Mouse (Mus musculus) bone marrow, adult 2 months (tissue): ENCODE data around the gene Timm8a2. TPM values are rescaled to one million over a fixed set of nuclear protein-coding genes. Genes with fewer than 3 reads are reported as not detected.

Experiments used
- H3K27ac ChIP-seq: fragments of 200-500 bp; 2 replicates; pipeline ENCODE4 v1.5.1; 2012; ENCODE audit warnings: low read depth, mild to moderate bottlenecking, control low read depth, inconsistent platforms, low read length; ENCODE audit not compliant: control insufficient read depth, poor library complexity, insufficient read depth
- H3K4me1 ChIP-seq: fragments of 200-500 bp; 2 replicates; pipeline ENCODE4 v1.6.1; 2011; ENCODE audit warnings: low read length; ENCODE audit not compliant: control insufficient read depth, insufficient read depth
- H3K4me3 ChIP-seq: fragments of 200-500 bp; replicated peaks from 2 replicates; pipeline ENCODE3; 2011; ENCODE audit warnings: mild to moderate bottlenecking, low read depth, low read length, control low read depth; ENCODE audit not compliant: control insufficient read depth
- CTCF ChIP-seq: fragments of 200-500 bp; IDR thresholded peaks from 2 replicates; pipeline ENCODE4 v1.5.1; 2011; ENCODE audit warnings: low read length, control low read depth; ENCODE audit not compliant: control insufficient read depth, insufficient read depth
- POLR2A ChIP-seq: fragments of 200-500 bp; IDR thresholded peaks from 2 replicates; pipeline ENCODE4 v1.6.1; 2011; ENCODE audit warnings: low read depth, mild to moderate bottlenecking, control low read depth, low read length, borderline replicate concordance; ENCODE audit not compliant: control insufficient read depth
- WGBS: fragments of 180-500 bp; shearing (Covaris S2); methylation state at CpG from one replicate; pipeline ENCODE4 v1.1.7; 2018; 5-methylcytosine and 5-hydroxymethylcytosine counted together
- polyA plus RNA-seq: library from polyadenylated mRNA; stranded (reverse); fragments of >200 nt; gene quantifications from 2 replicates; pipeline ENCODE4 v1.2.4, GENCODE M21; 2011; ENCODE audit warnings: low replicate concordance; ENCODE audit not compliant: missing spikeins, insufficient read depth, insufficient read length

Timm8a2 gene
- polyA plus RNA-seq, 1 experiment: not detected

DNA sequence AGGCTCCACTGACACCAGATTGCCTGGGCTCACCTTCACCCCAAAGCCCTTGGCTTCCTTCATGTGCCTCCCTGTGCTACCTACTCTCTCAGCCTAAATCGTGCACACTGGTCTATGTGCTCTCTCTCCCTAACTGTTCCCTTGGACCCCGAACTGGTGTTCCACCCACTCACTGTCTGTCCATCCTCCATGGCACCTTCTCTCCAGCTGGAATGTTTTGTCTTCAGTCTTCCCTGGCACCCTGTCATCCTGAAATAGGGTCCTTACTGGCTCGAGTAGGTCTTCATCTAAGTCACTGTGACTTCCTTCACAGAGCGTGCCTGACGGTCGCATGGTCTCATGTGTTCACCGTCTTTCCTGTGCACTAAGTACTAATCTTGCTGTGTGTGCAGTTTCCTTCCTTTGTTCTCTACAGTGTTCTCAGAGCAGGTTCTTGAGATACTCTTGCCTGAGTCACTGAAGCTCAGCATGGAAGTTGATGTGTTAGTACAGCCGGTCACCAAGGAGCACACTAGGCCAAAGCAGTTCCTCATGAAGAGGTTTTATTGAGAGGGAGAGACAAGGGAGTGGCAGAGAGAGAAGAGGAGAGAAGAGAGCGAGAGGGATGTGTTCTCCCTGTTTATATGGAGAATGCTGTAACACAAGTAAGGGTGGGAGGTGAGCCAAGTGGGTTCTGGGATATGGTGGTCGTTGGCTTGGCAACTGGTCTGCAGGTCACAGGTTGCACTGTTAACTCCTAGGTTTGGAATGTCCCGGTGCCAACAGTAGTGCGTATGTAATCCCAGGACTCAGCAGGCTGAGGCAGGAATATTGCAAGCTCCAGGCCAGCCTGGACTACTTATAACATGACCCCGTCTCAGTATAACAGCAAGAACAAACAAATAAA lies 41.8 kb upstream of the Timm8a2 start:
- peak overlapping the region; percentile 43 for H3K27ac ChIP-seq
- WGBS: 60% methylated on average over 13 of the region's 13 CpGs

DNA sequence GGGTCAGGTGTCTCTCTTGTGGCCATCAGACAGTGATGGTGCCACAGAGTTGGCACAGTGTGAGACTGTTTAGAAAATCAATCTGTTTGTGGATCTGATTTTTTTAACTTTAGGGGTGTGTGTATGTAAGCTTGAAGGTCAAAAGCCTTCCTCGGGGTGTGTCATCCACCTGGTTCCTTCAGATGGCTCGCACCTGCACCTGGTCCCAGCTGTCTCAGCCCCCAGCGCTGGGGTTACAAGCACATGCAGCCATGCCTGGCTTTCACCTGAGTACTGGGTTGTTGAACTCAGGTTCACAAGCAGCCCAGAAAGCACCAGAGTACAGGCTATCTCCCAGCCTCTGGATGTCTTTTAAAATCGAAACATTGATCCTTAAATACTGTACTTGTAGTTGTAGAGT lies 40.9 kb upstream of the Timm8a2 start:
- TF ChIP-seq POLR2A (no peak), CTCF (no peak)
- Histone ChIP-seq H3K27ac (no peak overlapping the region), H3K4me1 (peaks cover 14% of the 10 kb centered on the region), H3K4me3 (no peak overlapping the region)
- 81% methylated on average over 4 of the region's 4 CpGs for WGBS

More for the DNA sequence above, 41.8 kb upstream of the Timm8a2 start:
- TF ChIP-seq CTCF: no peak
- TF ChIP-seq POLR2A: no peak
- Histone ChIP-seq H3K4me1 (peaks cover 15% of the 10 kb centered on the region), H3K4me3 (no peak overlapping the region)

DNA sequence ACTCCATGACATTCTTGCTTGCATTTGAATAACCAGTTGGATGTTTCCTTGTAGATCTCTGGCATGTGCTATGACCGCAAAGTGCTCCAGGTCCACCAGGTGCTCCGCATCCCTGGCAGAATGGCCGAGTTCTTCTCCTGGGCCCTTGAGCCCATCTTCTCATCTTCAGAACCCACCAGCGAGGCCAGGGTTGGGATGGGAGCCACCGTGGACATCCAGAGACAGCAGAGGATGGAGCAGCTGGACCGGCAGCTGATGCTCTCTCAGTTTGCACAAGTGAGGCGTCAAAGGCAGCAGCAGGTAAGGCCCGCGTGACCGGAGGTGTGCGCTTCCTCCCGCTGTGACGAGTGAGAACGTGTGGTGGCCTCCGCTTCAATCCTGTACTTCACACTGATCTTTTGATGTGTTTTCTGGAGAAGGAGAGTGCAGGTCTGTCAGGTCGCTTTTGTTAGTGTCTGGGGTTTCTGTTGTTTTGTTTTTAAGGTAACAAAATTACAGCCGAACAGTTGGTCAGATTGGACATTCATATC lies 40.2 kb upstream of the Timm8a2 start:
- TF ChIP-seq CTCF (no peak), POLR2A (no peak)
- Histone ChIP-seq H3K4me3 (no peak overlapping the region), H3K27ac (peak overlapping the region; percentile 42), H3K4me1 (peaks cover 14% of the 10 kb centered on the region)
- 81% methylated on average over 17 of the region's 17 CpGs for WGBS

DNA sequence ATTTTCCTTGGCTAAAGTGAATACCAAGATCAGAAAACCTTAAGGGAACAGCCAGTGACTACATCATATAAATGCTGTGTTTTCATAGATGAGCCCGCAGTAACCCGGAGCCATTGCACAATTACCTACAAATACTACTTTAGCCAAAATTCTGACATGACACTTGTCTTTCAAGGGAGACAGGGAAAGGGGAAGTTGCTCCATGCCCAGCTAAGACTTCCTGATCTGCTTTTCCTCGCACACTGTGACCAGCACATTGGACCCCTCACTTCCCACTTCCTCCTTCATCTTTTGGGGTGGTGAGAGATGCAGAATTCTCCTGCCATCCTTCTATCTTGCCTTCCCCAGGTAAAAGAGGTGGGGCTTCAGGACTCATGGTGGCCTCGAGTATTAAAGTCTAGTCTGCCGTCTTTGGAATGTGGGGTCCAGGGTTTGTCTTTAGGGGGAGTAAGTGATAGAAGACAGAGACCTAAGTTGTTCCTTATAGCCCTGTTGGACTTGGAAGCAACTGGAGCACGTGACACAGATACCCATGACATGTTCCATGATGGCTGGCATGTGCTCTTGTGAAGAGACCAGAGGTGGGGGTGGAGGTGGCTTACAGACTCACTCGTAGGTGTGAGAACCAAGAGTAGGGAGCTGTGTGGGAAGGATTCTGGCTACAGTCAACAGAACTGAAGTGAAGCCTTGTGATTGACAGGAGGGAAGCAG lies 39.5 kb upstream of the Timm8a2 start:
- H3K4me1 ChIP-seq: peaks cover 14% of the 10 kb centered on the region
- peak overlapping the region; percentile 45; the same call in 1 of the 2 replicates for H3K27ac ChIP-seq
- TF ChIP-seq CTCF (no peak), POLR2A (no peak)
- no peak overlapping the region for H3K4me3 ChIP-seq
- WGBS: 48% methylated on average over 7 of the region's 7 CpGs

DNA sequence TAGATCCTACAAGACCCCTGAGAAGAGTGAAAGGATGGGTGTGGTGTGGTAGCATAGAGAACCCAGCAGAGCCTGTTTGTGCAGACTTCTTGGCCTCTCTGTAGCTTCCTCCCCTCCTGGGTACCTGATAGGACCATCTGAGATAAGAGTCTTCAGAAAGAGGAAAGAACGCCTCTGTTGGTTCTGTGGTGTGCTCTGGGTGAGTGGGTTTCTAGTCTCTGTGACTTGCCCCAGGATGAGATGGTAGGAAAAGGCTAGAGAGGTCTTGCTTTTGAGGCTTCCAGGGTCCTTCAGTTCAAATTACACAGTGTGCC lies 39.0 kb upstream of the Timm8a2 start:
- TF ChIP-seq CTCF (no peak), POLR2A (no peak)
- H3K4me3 ChIP-seq: no peak overlapping the region
- H3K27ac ChIP-seq: peak overlapping the region; percentile 45; the same call in 1 of the 2 replicates
- 40% methylated on average over 1 of the region's 1 CpGs for WGBS
- H3K4me1 ChIP-seq: peaks cover 14% of the 10 kb centered on the region

DNA sequence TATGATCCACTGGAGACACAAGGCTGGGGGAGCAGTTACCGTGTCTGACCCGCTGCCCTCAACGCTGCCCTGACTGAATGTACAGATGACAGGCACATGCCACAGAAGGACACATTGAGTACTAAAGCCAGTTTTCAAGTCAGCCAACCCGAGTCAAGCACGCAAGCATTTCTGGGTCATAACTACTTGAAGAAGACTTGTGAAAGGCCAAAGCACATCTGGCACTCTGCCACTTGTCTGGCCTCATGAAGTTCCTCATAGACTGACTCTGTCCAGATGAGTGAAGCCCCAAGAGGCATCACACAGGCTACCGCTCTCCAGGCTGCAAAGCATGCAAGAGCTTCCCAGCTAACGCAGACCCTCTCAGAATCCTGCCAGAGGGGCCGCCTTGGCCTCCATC lies 37.7 kb upstream of the Timm8a2 start:
- 61% methylated on average over 8 of the region's 8 CpGs for WGBS
- Histone ChIP-seq H3K27ac (peak overlapping the region; percentile 33; the same call in 1 of the 2 replicates), H3K4me1 (peaks cover 14% of the 10 kb centered on the region), H3K4me3 (no peak overlapping the region)
- TF ChIP-seq POLR2A: no peak

DNA sequence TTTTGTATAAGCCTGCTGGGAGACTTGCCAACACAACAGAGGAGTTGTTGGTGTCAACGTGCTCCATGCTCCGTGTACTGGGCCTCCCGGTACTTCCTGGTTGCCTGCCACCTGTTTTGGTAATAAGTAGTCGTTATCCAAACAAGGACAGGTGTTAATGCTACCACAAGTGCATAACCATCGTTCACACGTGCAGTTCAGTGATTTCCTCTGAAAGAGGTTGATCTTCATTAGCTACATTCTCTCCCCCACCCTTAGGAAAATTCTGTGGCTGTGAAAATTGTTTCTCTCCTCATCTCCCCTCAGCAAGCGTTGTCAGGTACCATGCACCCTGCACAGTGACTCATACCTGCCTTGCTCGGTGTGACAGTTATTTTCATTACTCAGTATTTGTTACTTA lies 35.0 kb upstream of the Timm8a2 start:
- 72% methylated on average over 8 of the region's 8 CpGs for WGBS
- Histone ChIP-seq H3K4me3 (no peak overlapping the region), H3K4me1 (peaks cover 12% of the 10 kb centered on the region), H3K27ac (no peak overlapping the region)
- TF ChIP-seq POLR2A: no peak
- TF ChIP-seq CTCF: no peak

DNA sequence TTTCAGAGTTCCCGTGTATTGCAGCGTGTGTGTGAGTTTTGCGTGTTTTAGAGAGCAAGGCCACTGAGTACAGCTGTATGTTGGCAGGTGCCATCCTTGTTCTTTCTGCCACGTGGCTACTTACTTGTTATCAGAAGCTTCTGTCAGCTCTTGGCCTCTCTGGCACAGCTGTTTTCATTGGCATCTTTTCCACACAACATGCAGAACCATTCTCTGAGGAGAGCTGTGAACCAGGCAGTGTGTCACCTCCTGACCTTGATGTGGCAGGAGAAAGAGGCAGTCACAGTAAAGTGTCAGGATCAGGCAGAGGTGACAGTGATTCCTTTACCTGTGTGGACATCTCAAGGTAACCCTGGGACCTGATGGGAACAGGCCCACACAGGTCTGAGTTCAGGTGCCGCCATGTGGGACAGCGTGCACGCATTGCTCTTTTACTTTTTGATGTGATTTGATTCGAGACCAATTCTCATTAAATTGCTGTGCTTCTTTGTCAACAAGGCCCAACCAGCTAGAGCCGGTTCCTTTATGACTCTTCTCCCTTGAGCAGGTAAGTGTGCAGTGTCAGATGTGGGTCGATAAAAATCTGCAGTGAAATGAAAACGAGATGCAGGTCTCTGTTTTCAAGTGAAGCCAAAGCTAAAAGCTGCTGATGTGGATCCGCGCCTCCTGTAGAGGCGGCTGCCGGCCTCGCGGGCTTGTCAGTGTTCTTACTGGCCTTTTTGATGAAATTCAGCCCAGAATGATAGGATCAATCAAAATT lies 33.9 kb upstream of the Timm8a2 start:
- Histone ChIP-seq H3K4me3 (no peak overlapping the region), H3K27ac (no peak overlapping the region), H3K4me1 (peaks cover 8% of the 10 kb centered on the region)
- 89% methylated on average over 17 of the region's 17 CpGs for WGBS
- TF ChIP-seq POLR2A: no peak
- no peak for TF ChIP-seq CTCF
